Mouse (Mus musculus) forebrain, embryonic 16.5 days (tissue): ENCODE data around the gene Nasp. TPM values are rescaled to one million over a fixed set of nuclear protein-coding genes. Genes with fewer than 3 reads are reported as not detected.

Source experiments
- ATAC-seq: fragments of 200-750 bp; cut with Nextera tagmentation; 2 replicates; pipeline ENCODE4 v1.8.0; 2017; ENCODE audit warnings: mild to moderate bottlenecking, moderate library complexity
- H3K27ac ChIP-seq: fragments of 300-500 bp; sonication (generic); 2 replicates; pipeline ENCODE4 v1.5.1; 2014; ENCODE audit warnings: low read length, control low read depth
- H3K27me3 ChIP-seq: fragments of 300-500 bp; sonication (generic); replicated peaks from 2 replicates; pipeline ENCODE4 v1.6.1; 2014; ENCODE audit warnings: low read length; ENCODE audit not compliant: control insufficient read depth, insufficient read depth
- H3K36me3 ChIP-seq: fragments of 300-500 bp; sonication (generic); 2 replicates; pipeline ENCODE4 v1.6.1; 2014; ENCODE audit not compliant: control insufficient read depth, insufficient read depth
- H3K4me1 ChIP-seq: fragments of 300-500 bp; sonication (generic); replicated peaks from 2 replicates; pipeline ENCODE4 v1.6.1; 2014; ENCODE audit warnings: low read length; ENCODE audit not compliant: control insufficient read depth, insufficient read depth
- H3K4me2 ChIP-seq: fragments of 300-500 bp; sonication (generic); 2 replicates; pipeline ENCODE4 v1.6.1; 2014; ENCODE audit warnings: mild to moderate bottlenecking, low read length, control low read depth
- H3K4me3 ChIP-seq: fragments of 300-500 bp; sonication (generic); replicated peaks from 2 replicates; pipeline ENCODE4 v1.5.1; 2014; ENCODE audit warnings: mild to moderate bottlenecking, low read length, control low read depth
- H3K9ac ChIP-seq: fragments of 300-500 bp; sonication (generic); replicated peaks from 2 replicates; pipeline ENCODE4 v1.6.1; 2014; ENCODE audit warnings: low read depth, low read length, control low read depth
- H3K9me3 ChIP-seq: fragments of 300-500 bp; sonication (generic); 2 replicates; pipeline ENCODE4 v1.6.1; 2016; ENCODE audit warnings: low read length; ENCODE audit not compliant: control insufficient read depth
- WGBS: fragments of 180-500 bp; shearing (Covaris S2); extraction: QIAGEN DNeasy Blood & Tissue Kit; methylation state at CpG from one replicate; pipeline ENCODE4 v1.1.7; 2014; 5-methylcytosine and 5-hydroxymethylcytosine counted together
- polyA plus RNA-seq: library from polyadenylated mRNA; unstranded; fragments of >200 nt; fragmentation: Nextera tagmentation; extraction: Ambion mirVana; gene quantifications from 2 replicates; pipeline ENCODE4 v1.2.1, GENCODE M21; 2015

The Nasp gene
- polyA plus RNA-seq, 1 experiment from 2014 or later, result 127 TPM

DNA sequence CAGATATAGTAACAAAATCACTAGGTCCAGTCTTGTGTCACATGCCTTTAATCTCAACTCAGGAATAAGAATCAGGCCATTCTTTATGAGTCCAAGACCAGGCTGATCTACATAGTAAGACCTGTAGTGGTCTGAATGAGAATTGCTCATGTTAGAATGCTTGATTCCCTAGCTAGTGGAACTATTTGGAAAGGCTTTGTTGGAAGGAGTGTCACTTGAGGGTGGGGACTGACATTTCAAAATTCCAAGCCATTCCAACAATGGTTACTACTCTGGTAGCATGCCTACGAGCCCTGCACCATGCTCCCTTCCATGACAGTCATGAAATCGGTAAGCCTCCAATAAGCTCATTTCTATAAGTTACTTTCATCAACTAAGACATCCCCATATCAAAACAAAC lies 15.1 kb downstream of the Nasp start:
- Histone ChIP-seq H3K9ac (no peak overlapping the region), H3K4me2 (no peak overlapping the region), H3K4me3 (no peak overlapping the region), H3K9me3 (no peaks in the 10 kb centered on the region), H3K27ac (no peak overlapping the region), H3K27me3 (no peaks in the 10 kb centered on the region), H3K36me3 (peaks cover 47% of the 10 kb centered on the region), H3K4me1 (no peaks in the 10 kb centered on the region)
- no peak for ATAC-seq
- WGBS, result 90% methylated on average over 2 of the region's 2 CpGs

DNA sequence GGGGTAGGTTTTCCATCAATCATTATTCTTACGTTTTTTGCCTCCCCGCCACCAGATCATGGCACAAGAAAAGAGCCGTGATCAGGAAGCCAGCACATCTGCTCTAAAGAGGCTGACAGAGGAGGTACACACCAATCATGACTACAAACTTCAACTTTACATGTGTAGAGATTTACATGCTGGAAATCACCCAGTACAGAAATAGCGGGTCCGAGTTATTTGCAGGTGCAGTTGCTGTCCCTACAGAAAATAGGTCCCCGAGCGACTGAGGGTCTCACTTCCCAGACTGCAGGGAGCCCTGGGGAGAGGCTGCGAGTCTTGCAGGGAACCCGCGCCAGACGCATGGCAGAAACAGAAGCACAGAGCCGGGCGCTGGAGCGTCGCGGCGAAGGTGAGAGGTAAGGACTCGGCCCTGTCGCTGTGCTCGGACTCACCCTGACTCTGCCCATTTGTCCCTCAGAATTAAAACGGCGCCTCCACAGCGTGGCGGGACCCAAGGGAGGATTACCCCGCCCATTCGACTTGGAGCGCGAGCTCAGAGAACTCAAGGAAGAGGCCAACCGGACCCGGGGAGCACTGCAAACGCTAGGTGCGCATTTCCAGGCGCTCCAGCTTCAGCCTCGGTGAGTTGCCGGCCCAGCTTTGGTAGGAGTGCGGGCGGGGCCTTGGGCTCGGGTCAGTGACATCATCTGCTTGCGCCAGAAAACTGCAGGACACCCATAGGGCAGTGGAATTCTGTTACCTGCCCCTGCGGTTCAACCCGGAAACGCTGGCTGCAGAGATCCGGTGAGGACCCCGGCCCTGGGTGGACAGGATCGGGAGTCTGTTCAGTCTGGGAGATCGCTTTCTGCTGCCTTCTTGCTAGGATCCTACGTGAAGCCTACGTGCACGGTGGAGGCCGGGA lies 30.5 kb downstream of the Nasp start:
- Histone ChIP-seq H3K9me3 (no peaks in the 10 kb centered on the region), H3K4me2 (peak overlapping the region; percentile 87), H3K9ac (peak overlapping the region; percentile 74), H3K27me3 (no peaks in the 10 kb centered on the region), H3K4me3 (peak overlapping the region; percentile 66), H3K4me1 (peaks cover 16% of the 10 kb centered on the region), H3K27ac (peak overlapping the region; percentile 57), H3K36me3 (peaks cover 17% of the 10 kb centered on the region)
- peak; percentile 92 for ATAC-seq
- WGBS, result under 1% methylated on average over 50 of the region's 50 CpGs

DNA sequence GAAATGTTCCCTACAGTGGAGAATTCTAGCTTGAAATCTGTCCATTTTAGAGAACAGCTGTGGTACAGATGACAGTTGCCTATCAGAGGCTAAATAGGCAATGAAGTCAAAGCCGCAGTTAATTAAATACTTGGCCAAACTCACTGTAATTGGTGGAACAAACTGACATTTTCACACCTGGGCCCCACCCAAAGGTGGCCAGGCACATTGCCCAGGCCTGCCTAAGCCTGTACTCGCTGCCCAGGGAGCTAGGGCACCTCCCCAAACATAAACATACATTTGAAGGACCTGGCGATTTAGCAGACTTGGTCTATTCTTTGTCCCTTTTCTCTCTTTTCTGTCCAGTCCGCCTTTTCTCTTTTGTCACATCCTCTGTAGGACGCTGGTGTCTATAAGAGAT lies 31.4 kb downstream of the Nasp start, which contains the start of gene Ccdc17:
TSS of gene Ccdc17 (plus strand) at position 276 of the 400 bp plus-strand sequence.
- ATAC-seq, result no peak
- H3K9ac ChIP-seq, result peak within 1 kb of the TSS; percentile 74
- H3K36me3 ChIP-seq, result peaks cover 10% of the 10 kb centered on the region
- H3K4me1 ChIP-seq, result peaks cover 16% of the 10 kb centered on the region
- H3K27me3 ChIP-seq, result no peaks in the 10 kb centered on the region
- peak within 1 kb of the TSS; percentile 66 for H3K4me3 ChIP-seq
- H3K9me3 ChIP-seq, result no peaks in the 10 kb centered on the region
- WGBS, result 25% methylated on average over 5 of the region's 5 CpGs
- H3K4me2 ChIP-seq, result peak within 1 kb of the TSS; percentile 87
- peak within 1 kb of the TSS; percentile 35; the same call in 1 of the 2 replicates for H3K27ac ChIP-seq

DNA sequence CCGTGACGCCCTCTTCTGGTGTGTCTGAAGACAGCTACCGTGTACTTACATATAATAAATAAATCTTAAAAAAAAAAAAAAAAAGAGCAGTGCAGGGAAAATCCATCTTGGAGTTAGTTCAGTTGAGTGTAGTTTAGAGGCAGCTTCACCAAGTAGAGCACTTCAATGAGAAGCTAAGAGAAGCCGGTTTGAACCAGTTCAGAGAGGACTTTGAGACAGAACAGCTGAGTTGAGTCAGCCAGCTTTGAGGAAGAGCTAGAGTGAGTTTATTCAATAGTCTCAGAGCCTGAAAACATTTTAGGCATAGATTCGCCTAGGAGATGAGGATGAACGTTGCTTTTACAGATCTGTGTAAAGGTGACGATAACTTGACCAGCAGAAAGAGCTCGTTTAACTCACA lies 31.9 kb downstream of the Nasp start:
- 86% methylated on average over 8 of the region's 8 CpGs for WGBS
- Histone ChIP-seq H3K9ac (no peak overlapping the region), H3K4me3 (no peak overlapping the region), H3K27ac (no peak overlapping the region), H3K36me3 (peaks cover 5% of the 10 kb centered on the region), H3K4me1 (peaks cover 16% of the 10 kb centered on the region), H3K9me3 (no peaks in the 10 kb centered on the region), H3K4me2 (no peak overlapping the region), H3K27me3 (no peaks in the 10 kb centered on the region)
- ATAC-seq, result no peak

DNA sequence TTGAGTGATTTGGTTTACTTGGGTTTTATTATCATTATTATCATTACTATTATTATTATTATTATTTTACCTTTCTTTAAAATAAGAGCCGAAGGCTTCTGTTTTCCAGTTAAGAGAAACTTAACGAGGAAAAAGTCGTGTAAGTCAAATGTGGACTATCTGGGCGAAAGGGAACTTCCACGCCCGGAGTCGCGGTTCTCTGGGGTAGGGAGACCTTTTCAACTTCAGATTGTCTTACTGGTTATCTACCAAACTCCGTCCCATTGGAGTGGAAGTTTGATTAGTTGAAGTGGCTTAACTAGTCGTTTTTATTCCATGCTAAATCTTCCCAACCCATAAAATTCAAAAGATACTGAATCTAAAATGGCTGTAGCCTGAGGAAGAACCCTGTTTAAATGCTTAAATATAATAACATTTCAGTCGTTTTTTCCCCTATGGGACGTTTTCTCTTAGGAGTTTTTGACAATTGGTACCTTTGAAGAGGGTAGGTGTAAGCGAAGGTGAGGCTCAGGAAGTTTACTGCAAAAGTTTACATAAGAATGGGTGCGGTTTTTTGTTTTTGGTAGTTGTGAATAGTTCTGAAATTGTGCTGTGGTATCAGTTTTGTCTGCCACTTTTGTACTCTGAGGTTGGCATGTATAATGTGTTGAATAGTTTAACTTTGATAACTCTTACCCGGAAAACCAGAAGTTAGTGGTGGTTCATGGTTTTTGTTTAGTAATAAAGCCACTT lies 69.4 kb downstream of the Nasp start:
- Histone ChIP-seq H3K9me3 (no peaks in the 10 kb centered on the region), H3K27ac (no peak overlapping the region)
- WGBS, result 4% methylated on average over 15 of the region's 15 CpGs

DNA sequence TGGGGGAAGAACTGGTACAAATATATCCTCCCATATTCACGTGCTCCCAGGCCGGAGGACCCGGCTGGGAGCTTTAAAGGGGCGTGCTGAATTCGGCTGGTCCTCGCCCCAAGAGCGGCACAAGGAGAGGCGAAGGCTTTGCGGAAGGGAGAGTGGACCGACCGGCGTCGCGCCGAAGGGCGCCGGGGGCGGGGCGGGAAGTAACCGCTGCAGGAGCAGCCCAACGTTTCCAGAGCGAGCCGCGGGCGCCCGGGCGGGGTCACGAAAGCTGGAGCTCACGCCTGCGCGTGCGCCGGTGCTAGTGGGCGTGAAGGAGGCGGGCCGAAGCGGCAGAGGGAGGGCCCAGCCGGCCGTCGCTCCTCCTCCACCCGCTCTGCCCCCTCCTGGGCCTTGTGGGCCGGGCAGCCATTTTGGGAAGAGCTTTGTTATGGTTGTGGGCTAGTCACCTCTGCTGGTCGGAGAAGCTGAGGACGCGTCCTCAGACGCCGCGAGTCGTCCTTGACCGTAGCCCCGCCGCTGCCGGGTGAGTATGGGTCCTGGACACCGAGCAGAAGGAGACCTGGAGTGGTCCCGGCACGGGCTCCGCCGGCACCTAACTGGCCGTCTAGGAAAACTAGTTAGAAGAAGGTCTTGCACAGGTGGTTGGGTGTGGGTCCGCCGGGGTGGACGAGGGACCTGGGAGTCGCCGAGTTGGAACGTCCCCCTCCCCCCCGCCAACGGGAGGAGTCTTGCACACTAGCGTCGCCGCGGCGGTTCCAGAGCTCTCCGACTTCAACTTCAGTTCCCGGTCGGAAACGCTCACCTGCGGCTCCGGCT lies 70.2 kb downstream of the Nasp start, which contains the start of gene Gpbp1l1:
TSS of gene Gpbp1l1 (plus strand) at position 353 of the 816 bp plus-strand sequence.
- Histone ChIP-seq H3K4me2 (peak within 1 kb of the TSS; percentile 79), H3K27me3 (no peaks in the 10 kb centered on the region), H3K9ac (peak within 1 kb of the TSS; percentile 86), H3K4me3 (peak within 1 kb of the TSS; percentile 97), H3K4me1 (peaks cover 15% of the 10 kb centered on the region), H3K9me3 (no peaks in the 10 kb centered on the region), H3K27ac (peak within 1 kb of the TSS; percentile 95), H3K36me3 (no peaks in the 10 kb centered on the region; the same call in 1 of the 2 replicates)
- ATAC-seq, result peak; percentile 95
- under 1% methylated on average over 78 of the region's 78 CpGs for WGBS

More for the DNA sequence above, 69.4 kb downstream of the Nasp start:
- Histone ChIP-seq H3K9ac (peak overlapping the region; percentile 86), H3K4me1 (peaks cover 15% of the 10 kb centered on the region), H3K36me3 (no peaks in the 10 kb centered on the region; the same call in 1 of the 2 replicates), H3K4me3 (peak overlapping the region; percentile 97), H3K4me2 (peak overlapping the region; percentile 79), H3K27me3 (no peaks in the 10 kb centered on the region)
- no peak for ATAC-seq

DNA sequence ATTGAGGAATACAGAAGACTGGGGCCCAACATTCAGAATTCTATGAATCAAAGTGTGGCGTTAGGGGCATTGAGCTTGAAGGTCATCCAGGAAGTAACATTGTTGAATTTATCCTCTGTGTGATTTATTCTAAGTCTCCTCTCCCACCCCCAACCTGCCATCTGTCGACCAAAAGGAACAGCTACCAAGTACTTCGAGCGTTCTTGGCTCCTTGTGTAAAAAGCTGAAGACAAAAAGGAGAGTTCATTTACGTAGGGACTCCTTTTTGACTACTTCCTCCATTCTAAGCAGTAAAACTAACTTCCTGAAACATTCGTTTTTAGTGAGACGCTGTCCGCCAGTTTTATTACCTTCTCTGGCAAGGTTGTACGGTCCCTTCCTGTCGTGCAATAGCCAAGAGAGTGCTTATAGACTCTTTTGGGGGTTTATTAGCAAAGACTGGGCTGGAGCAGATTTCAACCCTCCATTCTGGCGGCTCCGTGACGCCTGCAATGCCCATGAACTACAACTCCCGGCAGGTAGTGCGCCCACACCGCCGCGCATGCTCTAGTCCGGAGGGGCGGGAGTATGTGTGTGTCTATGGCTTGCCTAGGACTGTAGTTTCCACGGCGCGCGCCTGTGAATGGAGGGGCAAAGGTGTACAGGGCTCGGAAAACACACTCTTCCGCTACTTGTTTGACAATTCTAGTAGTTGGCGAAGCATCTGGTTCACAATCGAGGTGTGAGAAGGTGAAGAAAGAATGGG lies 71.0 kb downstream of the Nasp start:
- no peaks in the 10 kb centered on the region for H3K27me3 ChIP-seq
- H3K4me1 ChIP-seq, result peaks cover 15% of the 10 kb centered on the region
- ATAC-seq, result peak; percentile 97
- H3K4me2 ChIP-seq, result peak overlapping the region; percentile 66
- peak overlapping the region; percentile 97 for H3K4me3 ChIP-seq
- H3K9me3 ChIP-seq, result no peaks in the 10 kb centered on the region
- peak overlapping the region; percentile 95 for H3K27ac ChIP-seq
- WGBS, result under 1% methylated on average over 28 of the region's 28 CpGs
- peak overlapping the region; percentile 86 for H3K9ac ChIP-seq
- no peaks in the 10 kb centered on the region; the same call in 1 of the 2 replicates for H3K36me3 ChIP-seq
